Mouse (Mus musculus) CH12.LX (cell line): ENCODE data around the gene Cnot6. TPM values are rescaled to one million over a fixed set of nuclear protein-coding genes. Genes with fewer than 3 reads are reported as not detected.
A peak's percentile ranks its signal among the peaks of the same experiment; 100 is the strongest.

Experiments
- DNase-seq: peaks from one replicate; pipeline ENCODE4 v3.0.0-alpha.2; 2013; ENCODE audit errors: extremely low read depth
- H3K27ac ChIP-seq: 2 replicates; pipeline ENCODE4 v1.5.1; 2012; ENCODE audit warnings: low read depth, mild to moderate bottlenecking, control low read depth, moderate library complexity; ENCODE audit not compliant: insufficient read depth
- H3K27me3 ChIP-seq: replicated peaks from 2 replicates; pipeline ENCODE3; 2012; ENCODE audit warnings: inconsistent platforms
- H3K36me3 ChIP-seq, 2 experiments: replicated peaks in 1 of 2; 2 replicates each; pipeline versions ENCODE3 to v1.6.1; 2012; ENCODE audit warnings: inconsistent platforms in 1 of 2, low read length in 1 of 2, mild to moderate bottlenecking in 1 of 2, mixed read lengths in 1 of 2, moderate library complexity in 1 of 2; ENCODE audit not compliant: control insufficient read depth in 1 of 2, insufficient read depth in 1 of 2
- H3K4me1 ChIP-seq, 2 experiments: 2 replicates each; pipeline ENCODE4 v1.6.1; 2012; ENCODE audit warnings: inconsistent platforms in 1 of 2, moderate library complexity in 1 of 2; ENCODE audit not compliant: insufficient read depth in 2 of 2, control insufficient read depth in 1 of 2
- H3K4me2 ChIP-seq: 2 replicates; pipeline ENCODE4 v1.6.1; 2012; ENCODE audit warnings: low read depth, mild to moderate bottlenecking, control low read depth; ENCODE audit not compliant: poor library complexity, insufficient read depth, severe bottlenecking
- H3K4me3 ChIP-seq, 3 experiments: fragments of 150-350 bp in 1 of 3; sonication (generic) in 1 of 3; replicated peaks in 1 of 3; 2 replicates each; pipeline versions ENCODE3 to v1.5.1; 2011 to 2012; ENCODE audit warnings: low read depth in 2 of 3, low read length in 2 of 3, mild to moderate bottlenecking in 2 of 3, moderate library complexity in 2 of 3, control low read depth in 1 of 3, improper control_type of control experiment in 1 of 3, inconsistent platforms in 1 of 3, mixed read lengths in 1 of 3; ENCODE audit not compliant: poor library complexity in 1 of 3
- H3K79me2 ChIP-seq: replicated peaks from 2 replicates; pipeline ENCODE4 v1.6.1; 2012; ENCODE audit warnings: mild to moderate bottlenecking, moderate library complexity; ENCODE audit not compliant: control insufficient read depth, poor library complexity, insufficient read depth, severe bottlenecking; ENCODE audit errors: extremely low read depth
- H3K9ac ChIP-seq: 2 replicates; pipeline ENCODE4 v1.6.1; 2012; ENCODE audit warnings: low read depth, mild to moderate bottlenecking, control low read depth, moderate library complexity; ENCODE audit not compliant: insufficient read depth
- H3K9me3 ChIP-seq: replicated peaks from 2 replicates; pipeline ENCODE3; 2012; ENCODE audit warnings: low read length, inconsistent platforms, mixed read lengths
- CHD1 ChIP-seq: IDR thresholded peaks from 2 replicates; pipeline ENCODE4 v1.6.1; 2012; ENCODE audit warnings: low read depth, low read length, improper control_type of control experiment, inconsistent platforms
- CHD2 ChIP-seq: IDR thresholded peaks from 2 replicates; pipeline ENCODE4 v1.6.1; 2011; ENCODE audit warnings: low read length, improper control_type of control experiment
- EP300 ChIP-seq: IDR thresholded peaks from 2 replicates; pipeline ENCODE4 v1.6.1; 2011; ENCODE audit warnings: low read length, improper control_type of control experiment
- HCFC1 ChIP-seq: IDR thresholded peaks from 2 replicates; pipeline ENCODE4 v1.6.1; 2012; ENCODE audit warnings: low read depth, mild to moderate bottlenecking, inconsistent platforms, low read length, improper control_type of control experiment
- JUND ChIP-seq: conservative IDR thresholded peaks from 2 replicates; pipeline ENCODE4 v1.6.1; 2011; ENCODE audit warnings: low read depth, low read length, improper control_type of control experiment
- MAFK ChIP-seq: IDR thresholded peaks from 2 replicates; pipeline ENCODE4 v1.6.1; 2011; ENCODE audit warnings: low read length, improper control_type of control experiment; ENCODE audit not compliant: insufficient replicate concordance
- MEF2A ChIP-seq: IDR thresholded peaks from 2 replicates; pipeline ENCODE4 v1.6.1; 2014; ENCODE audit warnings: low read depth, mild to moderate bottlenecking, inconsistent platforms, low read length, improper control_type of control experiment, borderline replicate concordance
- MXI1 ChIP-seq: IDR thresholded peaks from 2 replicates; pipeline ENCODE4 v1.6.1; 2011; ENCODE audit warnings: mild to moderate bottlenecking, low read depth, low read length, improper control_type of control experiment
- NRF1 ChIP-seq: IDR thresholded peaks from 2 replicates; pipeline ENCODE4 v1.6.1; 2014; ENCODE audit warnings: low read depth, mild to moderate bottlenecking, inconsistent platforms, low read length, improper control_type of control experiment, moderate library complexity
- PAX5 ChIP-seq: IDR thresholded peaks from 2 replicates; pipeline ENCODE4 v1.6.1; 2012; ENCODE audit warnings: low read length, inconsistent platforms, mixed read lengths
- RAD21 ChIP-seq: IDR thresholded peaks from 2 replicates; pipeline ENCODE4 v1.6.1; 2011; ENCODE audit warnings: low read depth, mild to moderate bottlenecking, low read length, improper control_type of control experiment, moderate library complexity
- SIN3A ChIP-seq: IDR thresholded peaks from 2 replicates; pipeline ENCODE4 v1.6.1; 2012; ENCODE audit warnings: low read length, improper control_type of control experiment, inconsistent platforms
- TCF12 ChIP-seq: IDR thresholded peaks from 2 replicates; pipeline ENCODE4 v1.6.1; 2014; ENCODE audit warnings: low read depth, mild to moderate bottlenecking, inconsistent platforms, low read length, improper control_type of control experiment
- USF2 ChIP-seq: conservative IDR thresholded peaks from 2 replicates; pipeline ENCODE4 v1.6.1; 2011; ENCODE audit warnings: low read depth, low read length, improper control_type of control experiment
- ZC3H11A ChIP-seq: IDR thresholded peaks from 2 replicates; pipeline ENCODE4 v1.6.1; 2012; ENCODE audit warnings: low read depth, mild to moderate bottlenecking, inconsistent platforms, low read length, improper control_type of control experiment
- ZNF384 ChIP-seq: IDR thresholded peaks from 2 replicates; pipeline ENCODE4 v1.6.1; 2012; ENCODE audit warnings: low read depth, low read length, improper control_type of control experiment, inconsistent platforms
- dilution Hi-C: fragments of 300-500 bp; cut with MboI; formaldehyde crosslinking; loops from 2 replicates; pipeline ENCODE4 v1.14.3; 2020; ENCODE audit warnings: low sequenced_read_pairs; ENCODE audit not compliant: extremely low pct_unique_long_range_greater_than_20kb, extremely low pct_ligation_motif_present
- in situ Hi-C: fragments of 300-500 bp; cut with MboI; formaldehyde crosslinking; loops from 3 replicates; pipeline ENCODE4 v1.14.3; 2019; ENCODE audit warnings: low sequenced_read_pairs, low pct_ligation_motif_present, low pct_unique_long_range_greater_than_20kb, mixed read lengths
- polyA plus RNA-seq: library from polyadenylated mRNA; unstranded; fragments of >175 nt; gene quantifications from 2 replicates; pipeline ENCODE4 v1.2.1, GENCODE M21; 2012; ENCODE audit warnings: low read depth; ENCODE audit not compliant: insufficient read length
- total RNA-seq, 2 experiments: library from RNA; depleted of rRNA; stranded (reverse); fragments of 300-350 nt in 1 of 2; fragments of >200 nt in 1 of 2; gene quantifications; 2 replicates each; pipeline ENCODE4 v1.2.3; 2012 to 2014

Cnot6 gene
- total and polyA plus RNA-seq, 3 experiments, result 32.4 to 90.8 (median 85.0) TPM

- peaks cover 7 to 39% of the 10 kb centered on the region in 2 experiments for H3K36me3 ChIP-seq
- dilution Hi-C loops, result no loop called here
- peaks cover 12 to 56% of the 10 kb centered on the region in 2 experiments for H3K4me1 ChIP-seq
- in situ Hi-C loops, result loop anchor here (10.0 kb wide), 1 partner anchor 174 kb away; no protein-coding TSS in a partner anchor
- H3K79me2 ChIP-seq, result peaks cover 63% of the 10 kb centered on the region
- 0 out of 2 replicates have a peak overlapping the region, but pooled peaks have one; percentile 92 for H3K9ac ChIP-seq
- H3K27me3 ChIP-seq, result no peaks in the 10 kb centered on the region
- no peaks in the 10 kb centered on the region for H3K9me3 ChIP-seq
- peak overlapping the region; percentile 97 for H3K4me2 ChIP-seq
- H3K4me3 ChIP-seq, result peak overlapping the region in 1 of 3 experiments; percentile 39
- no peak overlapping the region for H3K27ac ChIP-seq
- DNase-seq, result no peak
- TF ChIP-seq ZNF384 (peak; percentile 76), USF2 (no peak)
Observed at GRCm38 (mm10) chr11:49710664-49711063, 1.9 kb downstream of the Cnot6 start.

- Histone ChIP-seq H3K9ac (no peak overlapping the region), H3K4me2 (no peak overlapping the region), H3K4me3 (no peak overlapping the region), H3K36me3 (peaks cover 10 to 65% of the 10 kb centered on the region in 2 experiments), H3K79me2 (peaks cover 85% of the 10 kb centered on the region), H3K9me3 (no peaks in the 10 kb centered on the region), H3K27me3 (no peaks in the 10 kb centered on the region), H3K4me1 (peaks cover 7 to 67% of the 10 kb centered on the region in 2 experiments; a peak in 3 of 4 replicates), H3K27ac (no peak overlapping the region)
- in situ Hi-C loops (no loop called here), dilution Hi-C loops (no loop called here)
- no peak for DNase-seq
- no peak for TF ChIP-seq ZNF384
- TF ChIP-seq MXI1, result no peak
- TF ChIP-seq EP300, result no peak
- TF ChIP-seq PAX5, result no peak
- no peak for TF ChIP-seq ZC3H11A
- TF ChIP-seq SIN3A, result no peak
- TF ChIP-seq TCF12, result no peak
- no peak for TF ChIP-seq MAFK
- TF ChIP-seq JUND, result no peak
Observed at GRCm38 (mm10) chr11:49707834-49708233, 4.7 kb downstream of the Cnot6 start.

GRCm38 (mm10) chr11:49704804-49705203, 7.7 kb downstream of the Cnot6 start:
- Histone ChIP-seq H3K36me3 (peaks cover 19 to 87% of the 10 kb centered on the region in 2 experiments), H3K79me2 (peaks cover 76% of the 10 kb centered on the region), H3K4me3 (no peak overlapping the region), H3K27ac (no peak overlapping the region), H3K9me3 (no peaks in the 10 kb centered on the region)
- in situ Hi-C loops, result no loop called here
- no peak for DNase-seq
- TF ChIP-seq HCFC1 (no peak), NRF1 (no peak), CHD1 (no peak), JUND (no peak), MEF2A (no peak), TCF12 (no peak), RAD21 (no peak), EP300 (no peak), CHD2 (no peak)
- TF ChIP-seq, all 38 proteins: peak for 0
- dilution Hi-C loops, result no loop called here
- Histone ChIP-seq H3K4me2 (no peak overlapping the region), H3K27me3 (no peaks in the 10 kb centered on the region), H3K4me1 (peaks cover 5 to 72% of the 10 kb centered on the region in 2 experiments; a peak in 3 of 4 replicates), H3K9ac (no peak overlapping the region)
